Mouse (Mus musculus) neural tube, embryonic 13.5 days (tissue): ENCODE measurements around the gene Kcnq4. TPM values are rescaled to one million over a fixed set of nuclear protein-coding genes. Genes with fewer than 3 reads are reported as not detected.

ENCODE experiments used
- ATAC-seq: fragments of 200-750 bp; cut with Nextera tagmentation; 2 replicates; pipeline ENCODE4 v1.8.0; 2017; ENCODE audit warnings: low read depth, mild to moderate bottlenecking, moderate TSS enrichment, moderate library complexity
- H3K27ac ChIP-seq: fragments of 300-500 bp; sonication (generic); replicated peaks from 2 replicates; pipeline ENCODE4 v1.5.1; 2015; ENCODE audit warnings: moderate library complexity, mild to moderate bottlenecking, inconsistent platforms
- H3K27me3 ChIP-seq: fragments of 300-500 bp; sonication (generic); 2 replicates; pipeline ENCODE4 v1.6.1; 2015; ENCODE audit warnings: mild to moderate bottlenecking, inconsistent platforms
- H3K36me3 ChIP-seq: fragments of 300-500 bp; sonication (generic); 2 replicates; pipeline ENCODE4 v1.6.1; 2015; ENCODE audit warnings: mild to moderate bottlenecking, inconsistent platforms
- H3K4me1 ChIP-seq: fragments of 300-500 bp; sonication (generic); replicated peaks from 2 replicates; pipeline ENCODE4 v1.6.1; 2015; ENCODE audit warnings: inconsistent platforms
- H3K4me2 ChIP-seq: fragments of 300-500 bp; sonication (generic); 2 replicates; pipeline ENCODE4 v1.6.1; 2015; ENCODE audit warnings: inconsistent platforms, mild to moderate bottlenecking, moderate library complexity
- H3K4me3 ChIP-seq: fragments of 300-500 bp; sonication (generic); 2 replicates; pipeline ENCODE4 v1.5.1; 2015; ENCODE audit warnings: mild to moderate bottlenecking, inconsistent platforms
- H3K9ac ChIP-seq: fragments of 300-500 bp; sonication (generic); 2 replicates; pipeline ENCODE4 v1.6.1; 2015; ENCODE audit warnings: moderate library complexity, mild to moderate bottlenecking, inconsistent platforms
- H3K9me3 ChIP-seq: fragments of 300-500 bp; sonication (generic); 2 replicates; pipeline ENCODE4 v1.6.1; 2016; ENCODE audit warnings: inconsistent platforms
- WGBS: fragments of 180-500 bp; shearing (Covaris S2); methylation state at CpG from one replicate; pipeline ENCODE4 v1.1.7; 2015; 5-methylcytosine and 5-hydroxymethylcytosine counted together
- polyA plus RNA-seq: library from polyadenylated mRNA; unstranded; fragments of >200 nt; fragmentation: Nextera tagmentation; extraction: Ambion mirVana; gene quantifications from 2 replicates; pipeline ENCODE4 v1.2.1, GENCODE M21; 2015

The Kcnq4 gene
- polyA plus RNA-seq, 1 experiment from 2014 or later: 5.8 TPM

DNA sequence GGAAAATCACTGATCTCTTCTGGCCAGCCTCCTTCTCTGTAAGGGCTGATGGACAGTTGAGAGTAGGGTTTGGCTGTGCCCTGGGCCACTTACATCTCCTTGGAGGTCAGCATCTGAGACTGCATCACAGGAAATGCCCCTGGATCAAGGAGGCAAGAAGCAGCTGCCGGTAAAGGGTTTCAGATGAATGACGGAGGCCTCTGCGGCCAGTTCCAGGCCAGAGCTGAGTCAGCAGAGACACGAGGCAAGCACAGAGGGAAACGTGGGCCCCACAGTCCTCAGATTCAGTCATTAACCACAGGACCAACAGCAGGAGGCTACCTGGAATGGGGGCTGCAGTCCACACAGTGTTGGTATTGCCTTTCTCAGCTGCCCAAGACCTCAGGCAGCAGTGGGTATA, 29.3 kb downstream of the Kcnq4 start:
- Histone ChIP-seq H3K4me3 (no peak overlapping the region), H3K9ac (no peak overlapping the region), H3K27ac (no peak overlapping the region), H3K9me3 (no peaks in the 10 kb centered on the region), H3K4me2 (no peak overlapping the region), H3K27me3 (peaks cover 25% of the 10 kb centered on the region), H3K4me1 (peaks cover 24% of the 10 kb centered on the region), H3K36me3 (no peaks in the 10 kb centered on the region)
- ATAC-seq: no peak
- WGBS: 45% methylated on average over 5 of the region's 5 CpGs

DNA sequence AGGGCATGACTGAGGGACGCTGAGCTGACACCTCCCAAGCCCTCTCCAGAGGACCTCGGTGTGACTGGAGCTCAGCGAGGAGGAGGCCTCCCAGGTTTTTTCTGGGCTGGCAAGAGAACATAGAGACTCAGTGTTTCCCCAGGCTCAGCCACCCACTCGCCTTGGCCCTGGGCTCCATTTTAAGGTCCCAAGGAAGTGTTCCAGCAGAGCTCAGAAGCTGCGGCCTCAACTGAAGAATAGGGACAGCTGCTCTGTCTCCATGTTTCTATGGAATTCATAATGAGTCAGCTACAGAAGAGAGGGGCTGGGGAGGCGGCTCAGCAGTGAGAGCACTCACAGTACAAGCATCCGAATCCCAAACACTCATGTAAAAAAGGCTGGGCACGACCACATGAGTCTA, 30.8 kb downstream of the Kcnq4 start:
- no peaks in the 10 kb centered on the region for H3K9me3 ChIP-seq
- 72% methylated on average over 8 of the region's 8 CpGs for WGBS
- peaks cover 25% of the 10 kb centered on the region for H3K27me3 ChIP-seq
- no peak for ATAC-seq
- no peak overlapping the region for H3K4me2 ChIP-seq
- no peak overlapping the region for H3K4me3 ChIP-seq
- H3K9ac ChIP-seq: no peak overlapping the region
- no peak overlapping the region for H3K27ac ChIP-seq
- no peaks in the 10 kb centered on the region for H3K36me3 ChIP-seq
- peaks cover 39% of the 10 kb centered on the region for H3K4me1 ChIP-seq

DNA sequence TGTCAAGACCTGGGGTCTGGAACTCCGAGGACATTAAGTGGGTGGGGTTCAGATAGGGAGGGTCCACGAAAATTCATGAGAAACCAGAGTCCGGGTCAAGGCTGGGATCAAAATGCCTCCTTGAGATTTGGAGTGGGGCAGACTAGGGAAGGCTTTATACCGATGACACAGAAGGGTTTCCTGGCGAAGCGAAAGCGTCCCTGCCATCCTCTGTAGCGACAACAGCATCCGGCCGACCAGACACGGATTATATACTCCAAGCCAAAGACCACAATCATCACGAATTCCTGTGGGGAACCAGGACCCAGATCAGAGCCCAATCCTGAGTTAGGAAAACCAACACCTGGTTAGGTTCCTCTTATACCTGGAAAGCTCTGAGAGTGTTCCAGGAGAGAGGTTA, 31.6 kb downstream of the Kcnq4 start:
- Histone ChIP-seq H3K9ac (0 out of 2 replicates have a peak overlapping the region, but pooled peaks have one; percentile 54), H3K4me2 (peak overlapping the region; percentile 61), H3K4me3 (peak overlapping the region; percentile 35), H3K9me3 (no peaks in the 10 kb centered on the region), H3K27me3 (peaks cover 25% of the 10 kb centered on the region), H3K27ac (no peak overlapping the region), H3K36me3 (no peaks in the 10 kb centered on the region), H3K4me1 (peaks cover 46% of the 10 kb centered on the region)
- no peak for ATAC-seq
- WGBS: 26% methylated on average over 12 of the region's 12 CpGs

DNA sequence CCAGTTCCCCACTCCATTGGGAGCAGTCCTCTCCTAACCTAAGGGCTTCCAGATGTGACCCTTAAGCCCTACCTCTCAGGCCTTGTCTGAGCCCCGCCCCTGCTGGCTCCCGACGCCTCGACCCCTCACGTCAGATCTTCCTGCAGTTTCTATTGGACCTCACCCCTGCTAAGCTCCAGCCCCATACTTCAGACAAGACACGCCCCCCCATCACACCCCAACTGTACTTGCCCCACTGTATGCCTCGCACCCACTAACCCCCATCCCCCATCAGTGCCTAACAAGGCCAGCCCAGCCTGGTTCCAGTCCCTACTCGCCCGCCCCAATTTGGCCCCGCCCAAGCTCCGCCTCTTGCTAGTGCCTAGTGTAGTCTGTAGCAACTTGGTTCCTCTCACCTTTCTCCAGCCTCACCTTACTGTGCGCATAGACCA, 32.3 kb downstream of the Kcnq4 start:
- Histone ChIP-seq H3K4me3 (peak overlapping the region; percentile 35), H3K27ac (no peak overlapping the region), H3K9ac (peak overlapping the region; percentile 54; the same call in 1 of the 2 replicates), H3K36me3 (no peaks in the 10 kb centered on the region), H3K27me3 (peaks cover 25% of the 10 kb centered on the region), H3K9me3 (no peaks in the 10 kb centered on the region), H3K4me1 (peaks cover 46% of the 10 kb centered on the region), H3K4me2 (peak overlapping the region; percentile 61)
- ATAC-seq: peak; percentile 65
- under 1% methylated on average over 12 of the region's 12 CpGs for WGBS

DNA sequence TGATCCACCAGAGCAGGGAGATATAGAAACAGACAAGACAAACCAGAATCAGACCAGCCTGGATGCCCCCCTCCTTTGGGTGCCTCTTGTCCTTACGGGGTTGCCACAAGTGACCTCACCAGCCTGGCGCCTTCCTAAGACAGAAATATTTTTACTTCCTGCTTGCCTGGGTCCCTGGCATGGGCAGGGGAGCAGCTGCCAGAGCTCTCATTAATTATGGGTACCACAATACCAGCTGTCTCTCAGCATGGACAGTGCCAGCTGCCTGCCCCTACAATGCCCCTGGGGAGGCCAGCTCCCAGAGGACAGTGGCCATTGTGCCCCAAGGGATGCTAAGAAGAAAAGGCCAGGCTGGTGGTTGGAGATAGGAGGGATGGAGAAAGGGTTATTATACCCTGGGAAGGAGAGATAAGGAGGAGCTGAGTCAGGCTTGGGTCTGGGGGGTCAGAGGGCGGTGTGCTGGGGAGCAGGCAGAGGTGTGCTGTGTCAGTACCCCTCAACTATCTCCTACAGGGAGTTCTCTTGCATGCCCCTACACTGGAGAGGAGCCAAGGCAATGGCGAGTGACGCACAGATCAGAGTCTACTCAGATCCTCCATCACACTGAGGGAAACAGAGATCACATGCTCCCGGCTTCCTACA, 34.4 kb downstream of the Kcnq4 start:
- WGBS: 60% methylated on average over 6 of the region's 6 CpGs
- Histone ChIP-seq H3K4me3 (no peak overlapping the region), H3K27ac (0 out of 2 replicates have a peak overlapping the region, but pooled peaks have one; percentile 39), H3K9me3 (no peaks in the 10 kb centered on the region), H3K9ac (no peak overlapping the region), H3K27me3 (peaks cover 25% of the 10 kb centered on the region), H3K4me2 (no peak overlapping the region), H3K36me3 (no peaks in the 10 kb centered on the region), H3K4me1 (peaks cover 46% of the 10 kb centered on the region)
- no peak for ATAC-seq

DNA sequence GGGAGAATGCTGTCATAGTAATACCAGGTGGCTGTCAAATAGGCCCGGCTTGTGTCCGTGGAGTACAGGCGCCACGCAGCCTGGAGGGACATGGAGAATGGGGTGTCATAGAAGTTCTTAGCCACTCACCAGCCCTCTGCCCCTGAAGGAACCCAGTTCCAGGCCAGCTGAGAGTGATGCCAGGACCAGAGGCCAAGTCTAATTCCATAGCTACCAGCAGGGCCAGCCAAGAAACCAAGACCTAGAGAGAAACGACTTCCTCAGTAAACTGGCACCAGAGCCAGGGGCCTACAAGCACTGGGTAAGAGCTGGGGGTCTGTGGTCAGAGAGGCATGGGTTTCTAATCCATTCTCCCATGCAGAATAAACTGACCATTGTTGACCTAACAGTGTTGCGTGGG, 35.4 kb downstream of the Kcnq4 start:
- peaks cover 52% of the 10 kb centered on the region for H3K4me1 ChIP-seq
- H3K27ac ChIP-seq: no peak overlapping the region
- ATAC-seq: no peak
- no peak overlapping the region for H3K4me2 ChIP-seq
- H3K36me3 ChIP-seq: no peaks in the 10 kb centered on the region
- peaks cover 26% of the 10 kb centered on the region for H3K27me3 ChIP-seq
- no peaks in the 10 kb centered on the region for H3K9me3 ChIP-seq
- WGBS: 96% methylated on average over 6 of the region's 6 CpGs
- no peak overlapping the region for H3K9ac ChIP-seq
- H3K4me3 ChIP-seq: no peak overlapping the region

DNA sequence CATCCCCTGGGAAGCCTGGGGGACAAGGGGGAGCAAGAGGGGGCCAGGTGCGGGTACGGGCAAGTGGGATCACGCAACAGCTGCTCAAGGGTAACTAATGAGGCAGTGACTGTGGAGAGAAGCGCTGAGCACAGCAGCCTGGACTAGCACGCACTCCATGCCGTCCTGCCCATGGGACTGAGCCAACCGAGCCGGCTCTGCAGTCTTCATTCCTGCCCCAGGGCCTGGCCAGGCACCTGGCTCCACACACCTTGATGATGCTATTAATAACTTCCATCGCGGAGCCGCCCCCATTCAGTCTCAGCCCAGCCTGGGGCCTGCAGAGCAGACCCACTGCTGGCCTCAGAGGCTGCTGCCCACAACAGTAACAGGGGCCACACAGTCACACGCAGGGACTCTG, 36.2 kb downstream of the Kcnq4 start:
- 61% methylated on average over 12 of the region's 12 CpGs for WGBS
- Histone ChIP-seq H3K4me3 (no peak overlapping the region), H3K27me3 (peaks cover 20% of the 10 kb centered on the region), H3K9me3 (no peaks in the 10 kb centered on the region), H3K27ac (no peak overlapping the region), H3K4me1 (peaks cover 56% of the 10 kb centered on the region), H3K9ac (no peak overlapping the region), H3K4me2 (no peak overlapping the region), H3K36me3 (no peaks in the 10 kb centered on the region)
- no peak for ATAC-seq

DNA sequence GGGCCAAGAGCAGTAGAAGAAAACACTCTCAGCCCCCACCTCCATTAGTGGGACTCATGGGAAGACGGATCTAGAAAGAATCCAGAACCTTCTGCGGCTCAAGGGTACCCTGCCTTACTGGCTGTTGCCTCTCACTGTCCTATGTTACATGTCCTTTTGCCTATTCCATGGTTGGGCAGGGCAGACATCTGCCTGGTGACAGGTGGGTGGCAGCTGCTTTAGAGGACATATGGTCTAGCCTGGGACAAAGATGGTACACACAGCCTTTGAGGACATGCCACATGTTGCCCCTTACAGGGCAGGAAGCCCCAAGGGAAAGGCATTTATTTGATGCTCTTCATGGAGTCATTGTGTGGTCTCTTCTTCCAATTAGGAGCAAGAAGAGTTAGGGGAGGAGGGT, 45.9 kb downstream of the Kcnq4 start:
- H3K4me3 ChIP-seq: no peak overlapping the region
- H3K4me2 ChIP-seq: no peak overlapping the region
- ATAC-seq: no peak
- no peak overlapping the region for H3K27ac ChIP-seq
- H3K9me3 ChIP-seq: no peaks in the 10 kb centered on the region
- H3K9ac ChIP-seq: no peak overlapping the region
- H3K27me3 ChIP-seq: peaks cover 30% of the 10 kb centered on the region
- WGBS: 93% methylated on average over 2 of the region's 2 CpGs
- no peaks in the 10 kb centered on the region for H3K36me3 ChIP-seq
- H3K4me1 ChIP-seq: no peaks in the 10 kb centered on the region; the same call in 1 of the 2 replicates

DNA sequence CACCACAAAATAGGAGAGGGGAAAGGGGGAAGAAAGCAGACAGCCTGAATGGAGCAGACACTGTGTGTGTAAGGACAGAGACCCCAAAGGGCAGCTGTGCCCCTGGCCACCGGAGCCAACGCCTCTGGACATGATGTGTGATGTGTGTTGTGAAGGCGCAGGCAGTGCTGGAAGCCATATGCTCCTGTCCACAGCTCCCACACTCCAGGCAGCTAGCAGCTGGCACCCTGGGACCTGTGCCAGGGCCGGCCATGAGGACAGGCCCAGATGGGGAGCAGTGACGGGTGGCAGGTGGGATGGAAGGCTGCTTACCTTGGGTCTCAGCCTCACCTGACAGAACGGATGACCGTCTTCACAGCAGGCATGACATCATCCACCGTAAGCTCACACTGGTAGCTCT, 46.4 kb downstream of the Kcnq4 start:
- Histone ChIP-seq H3K36me3 (no peaks in the 10 kb centered on the region), H3K9ac (no peak overlapping the region), H3K9me3 (no peaks in the 10 kb centered on the region), H3K4me3 (no peak overlapping the region), H3K27ac (no peak overlapping the region), H3K27me3 (peaks cover 35% of the 10 kb centered on the region), H3K4me1 (no peaks in the 10 kb centered on the region; the same call in 1 of the 2 replicates), H3K4me2 (no peak overlapping the region)
- 80% methylated on average over 8 of the region's 8 CpGs for WGBS
- no peak for ATAC-seq

DNA sequence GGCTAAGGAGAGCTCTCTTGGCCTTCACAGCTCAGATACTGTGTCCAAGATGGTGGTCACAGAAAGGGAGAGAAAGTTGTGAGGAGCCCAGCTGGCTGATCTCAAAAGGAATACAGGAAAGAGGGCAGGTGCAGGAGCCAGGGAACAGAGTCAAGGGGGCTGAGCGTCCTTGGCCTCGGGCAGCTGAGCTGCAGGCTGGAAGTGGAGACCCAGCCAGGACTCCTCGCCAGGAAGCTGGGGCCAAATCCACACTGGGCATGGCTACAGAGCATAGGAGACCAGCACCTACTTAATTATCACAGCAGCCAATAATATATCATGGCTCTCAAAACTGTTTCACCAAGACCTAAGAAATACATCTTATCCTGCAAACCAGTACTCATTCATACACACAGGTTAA, 47.2 kb downstream of the Kcnq4 start:
- H3K4me3 ChIP-seq: no peak overlapping the region
- no peak overlapping the region for H3K9ac ChIP-seq
- WGBS: 83% methylated on average over 3 of the region's 3 CpGs
- no peaks in the 10 kb centered on the region for H3K36me3 ChIP-seq
- no peak overlapping the region for H3K27ac ChIP-seq
- no peaks in the 10 kb centered on the region for H3K9me3 ChIP-seq
- ATAC-seq: no peak
- peaks cover 44% of the 10 kb centered on the region for H3K27me3 ChIP-seq
- H3K4me1 ChIP-seq: no peaks in the 10 kb centered on the region; the same call in 1 of the 2 replicates
- H3K4me2 ChIP-seq: no peak overlapping the region

DNA sequence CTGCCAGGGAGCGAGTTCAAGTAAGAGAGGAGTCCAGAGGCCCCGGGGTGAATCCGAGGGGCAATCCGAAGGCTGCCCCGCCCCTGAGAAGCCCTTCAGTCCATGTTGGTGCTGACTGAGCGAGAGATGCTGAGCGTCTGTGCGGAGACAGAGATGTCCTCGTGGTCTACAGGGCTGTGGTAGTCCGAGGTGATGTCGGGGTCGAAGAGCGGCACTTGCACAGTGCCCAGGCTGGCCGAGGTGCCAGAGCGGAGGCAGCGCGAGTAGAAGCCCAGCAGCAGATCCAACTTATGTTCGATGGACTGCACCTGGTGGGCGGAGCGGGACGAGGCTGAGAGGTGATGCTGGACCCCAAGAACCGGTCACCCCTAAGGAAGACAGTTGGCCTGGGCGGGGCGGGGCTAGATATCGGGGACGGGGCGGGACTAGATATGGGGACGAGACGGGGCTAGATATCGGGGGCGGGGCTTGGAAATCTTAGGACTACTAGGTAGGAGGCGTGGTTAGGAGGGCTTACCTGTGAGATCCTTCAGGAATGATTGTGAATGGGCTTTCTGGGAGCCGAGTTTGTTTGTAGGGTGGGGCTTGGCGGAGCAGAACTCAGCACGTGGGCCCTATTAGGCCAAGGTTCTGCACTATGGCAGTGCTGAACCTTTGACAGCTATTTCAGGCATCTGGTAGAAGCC, 50.5 kb downstream of the Kcnq4 start:
- Histone ChIP-seq H3K4me3 (no peak overlapping the region), H3K36me3 (no peaks in the 10 kb centered on the region), H3K4me1 (no peaks in the 10 kb centered on the region; the same call in 1 of the 2 replicates), H3K9ac (no peak overlapping the region), H3K4me2 (peak overlapping the region; percentile 13; the same call in 1 of the 2 replicates), H3K27ac (no peak overlapping the region), H3K9me3 (no peaks in the 10 kb centered on the region), H3K27me3 (peaks cover 49% of the 10 kb centered on the region)
- no peak for ATAC-seq
- 17% methylated on average over 35 of the region's 35 CpGs for WGBS

DNA sequence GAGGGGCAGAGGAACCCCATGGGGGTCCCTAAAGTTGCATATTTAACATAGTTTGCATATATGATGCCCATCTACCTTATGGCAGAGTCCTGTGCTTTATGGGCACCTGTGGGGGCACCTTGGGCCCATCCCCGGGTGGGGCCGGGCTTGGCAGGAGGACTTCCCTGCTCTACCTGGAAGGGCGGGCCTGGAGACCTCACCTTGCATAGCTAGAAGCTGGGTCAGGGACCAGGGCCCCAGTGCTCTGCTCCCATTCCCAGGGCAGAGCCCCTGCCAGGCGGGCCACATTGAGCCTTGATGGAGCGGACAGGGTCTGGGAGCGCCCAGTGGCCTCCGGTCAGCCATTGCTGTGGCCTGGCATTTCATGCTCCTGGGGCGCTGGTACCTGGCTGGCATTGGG, 51.1 kb downstream of the Kcnq4 start:
- ATAC-seq: no peak
- no peaks in the 10 kb centered on the region; the same call in 1 of the 2 replicates for H3K4me1 ChIP-seq
- WGBS: 90% methylated on average over 8 of the region's 8 CpGs
- H3K4me2 ChIP-seq: no peak overlapping the region
- no peak overlapping the region for H3K9ac ChIP-seq
- H3K9me3 ChIP-seq: no peaks in the 10 kb centered on the region
- H3K27ac ChIP-seq: no peak overlapping the region
- peaks cover 49% of the 10 kb centered on the region for H3K27me3 ChIP-seq
- no peak overlapping the region for H3K4me3 ChIP-seq
- no peaks in the 10 kb centered on the region for H3K36me3 ChIP-seq
